10 mouse cellular contexts compared by ENCODE assay signal in the genomic region with DNA sequence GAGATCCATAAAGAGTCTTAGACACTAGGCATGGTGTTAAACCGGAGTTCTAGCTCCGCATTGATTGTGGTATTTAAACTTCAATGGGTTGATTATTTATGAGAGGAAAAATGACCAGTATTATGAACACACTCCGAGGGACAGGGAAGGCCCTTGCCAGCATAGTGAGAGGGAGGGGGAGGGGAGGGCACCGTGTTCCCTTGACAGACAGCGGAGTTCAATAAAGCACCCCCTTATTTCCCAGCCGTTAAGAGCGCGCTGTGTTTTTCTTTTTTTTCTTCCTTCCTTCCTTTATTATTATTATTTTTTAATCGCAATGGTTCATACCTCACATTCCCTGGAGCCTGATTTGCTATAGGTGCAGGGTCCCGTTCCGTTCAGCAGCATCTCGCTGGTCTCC. TPM values are rescaled to one million over a fixed set of nuclear protein-coding genes. Genes with fewer than 3 reads are reported as not detected.
DNase-seq lines count a peak whose midpoint lies in the region; ATAC-seq lines count a peak whose summit lies in the region.
"Had no signal": no experiment of that assay in that cellular context is flagged by ENCODE, and none has a peak within 500 bp of the region (broad histone marks: within the 10 kb centered on the region; RNA-seq: fewer than 3 reads in every experiment).

No protein-coding gene starts in this region.

- H3K4me1 ChIP-seq in heart, embryonic 16.5 days (ENCODE audit: control insufficient read depth, insufficient read depth, low read length) = peaks cover 21% of the 10 kb centered on the region
- peaks cover 34% of the 10 kb centered on the region for H3K4me1 ChIP-seq in hindbrain, embryonic 10.5 days (replicated peaks)
- H3K4me1 ChIP-seq in midbrain, embryonic 13.5 days (replicated peaks) = peaks cover 41% of the 10 kb centered on the region

- no peak overlapping the region for H3K27ac ChIP-seq in heart, embryonic 16.5 days (ENCODE audit: low read length)
- peak overlapping the region; percentile 66; the same call in 1 of the 2 replicates for H3K27ac ChIP-seq in hindbrain, embryonic 10.5 days
- H3K27ac ChIP-seq in midbrain, embryonic 13.5 days = peak overlapping the region; percentile 53; the same call in 1 of the 2 replicates

- peak overlapping the region; percentile 51 for H3K4me3 ChIP-seq in heart, embryonic 16.5 days (ENCODE audit: low read length)
- peak overlapping the region; percentile 58 for H3K4me3 ChIP-seq in hindbrain, embryonic 10.5 days
- peak overlapping the region; percentile 58 for H3K4me3 ChIP-seq in midbrain, embryonic 13.5 days (replicated peaks)

- ATAC-seq in heart, embryonic 16.5 days (replicated peaks; ENCODE audit: extremely low read depth, insufficient read depth, low FRiP score) = no peak
- peak; percentile 32; the same call in 1 of the 2 replicates for ATAC-seq in midbrain, embryonic 13.5 days

- H3K9ac ChIP-seq in heart, embryonic 16.5 days (ENCODE audit: low read length) = peak overlapping the region; percentile 26; the same call in 1 of the 2 replicates
- H3K9ac ChIP-seq in midbrain, embryonic 13.5 days (replicated peaks) = peak overlapping the region; percentile 74

- DNase-seq in heart, postnatal 25 days (ENCODE audit: low spot score) = no peak
- peak; percentile 58 to 76 for DNase-seq in cerebellum, postnatal 25 days
- DNase-seq in hindbrain, embryonic 10.5 days (ENCODE audit: low spot score) = no peak
- no peak for DNase-seq in testis, postnatal 10 days (ENCODE audit: low spot score)
- no peak for DNase-seq in gastrocnemius, postnatal 14 days
- DNase-seq in urinary bladder, adult 18-20 months (ENCODE audit: low spot score in 2 of 2) = no peak

- H3K9me3 ChIP-seq in heart, embryonic 16.5 days (replicated peaks; ENCODE audit: control insufficient read depth, low read length) = no peaks in the 10 kb centered on the region
- no peaks in the 10 kb centered on the region for H3K9me3 ChIP-seq in hindbrain, embryonic 10.5 days
- H3K9me3 ChIP-seq in midbrain, embryonic 13.5 days = no peaks in the 10 kb centered on the region

- intact Hi-C loops in heart, postnatal 25 days (cut with DNase I) = loop anchor here (10.0 kb wide), 3 partner anchors 187 to 667 kb away; no protein-coding TSS in a partner anchor
- intact Hi-C loops in gastrocnemius, postnatal 14 days (cut with DNase I; ENCODE audit: low total_unique reads) = loop anchor here (10.0 kb wide), 1 partner anchor 187 kb away; no protein-coding TSS in a partner anchor

- H3K36me3 ChIP-seq in heart, embryonic 16.5 days (ENCODE audit: control insufficient read depth, insufficient read depth) = no peaks in the 10 kb centered on the region
- H3K36me3 ChIP-seq in hindbrain, embryonic 10.5 days = no peaks in the 10 kb centered on the region
- no peaks in the 10 kb centered on the region for H3K36me3 ChIP-seq in midbrain, embryonic 13.5 days

- H3K27me3 ChIP-seq in heart, embryonic 16.5 days (ENCODE audit: control insufficient read depth, insufficient read depth, low read length) = peaks cover 9% of the 10 kb centered on the region
- peaks cover 28% of the 10 kb centered on the region for H3K27me3 ChIP-seq in hindbrain, embryonic 10.5 days (ENCODE audit: insufficient read depth, poor library complexity, severe bottlenecking)
- peaks cover 15% of the 10 kb centered on the region for H3K27me3 ChIP-seq in midbrain, embryonic 13.5 days

- whole genome bisulfite sequencing in heart, embryonic 16.5 days = 3% methylated on average over 12 of the region's 12 CpGs
- 1% methylated on average over 12 of the region's 12 CpGs for WGBS in hindbrain, embryonic 10.5 days
- 1% methylated on average over 12 of the region's 12 CpGs for WGBS in midbrain, embryonic 13.5 days

- peak overlapping the region; percentile 73 for H3K4me2 ChIP-seq in heart, embryonic 16.5 days (ENCODE audit: low read depth, low read length)
- H3K4me2 ChIP-seq in midbrain, embryonic 13.5 days (replicated peaks) = peak overlapping the region; percentile 83

RNA-seq across cellular contexts. Expression of gene Lrrtm3, which starts 2.6 kb away (rescaled TPM):
- 1.7 and 2.2 TPM in 2 replicates for polyA plus RNA-seq in heart, embryonic 16.5 days (2015; fragmentation: Nextera tagmentation; extraction: Ambion mirVana)
- under 1 TPM in 1 of 2 experiments, not detected in 1; 0.21 TPM for total RNA-seq in heart, postnatal 25 days (2021)
- polyA plus RNA-seq in hindbrain, embryonic 10.5 days (2016; fragmentation: Nextera tagmentation; extraction: Ambion mirVana) = 2.7 and 4.4 TPM in 2 replicates
- polyA plus RNA-seq in midbrain, embryonic 13.5 days (2015; fragmentation: Nextera tagmentation; extraction: Ambion mirVana) = 16.9 and 17.3 TPM in 2 replicates
- under 1 TPM in 1 of 2 experiments, not detected in 1; 0.51 TPM for total RNA-seq in gastrocnemius, postnatal 14 days (2021)
- total RNA-seq: common myeloid progenitor, adult 5-6 weeks had no signal
- polyA plus RNA-seq: spleen, adult 2 months had no signal

Comparison
In these comparisons a context has a peak if more than half of its experiments do, and no peak if none do; other contexts are left out.
1. DNase-seq: peak in cerebellum, postnatal 25 days (2 of 2); none in heart, postnatal 25 days (single experiment), hindbrain, embryonic 10.5 days (single experiment), testis, postnatal 10 days (single experiment), gastrocnemius, postnatal 14 days (single experiment) and urinary bladder, adult 18-20 months (0 of 2).
2. Peak in every context shown above with its lines, with median percentiles within 50 percentile points of each other: H3K4me3 ChIP-seq.